Mouse (Mus musculus): ENCODE measurements around the gene Bmpr1a. TPM values are rescaled to one million over a fixed set of nuclear protein-coding genes. Genes with fewer than 3 reads are reported as not detected.
A peak's percentile ranks its signal among the peaks of the same experiment; 100 is the strongest.

Gene Bmpr1a
- polyA plus RNA-seq, 1 experiment from 2014 or later = 27.8 TPM

DNA sequence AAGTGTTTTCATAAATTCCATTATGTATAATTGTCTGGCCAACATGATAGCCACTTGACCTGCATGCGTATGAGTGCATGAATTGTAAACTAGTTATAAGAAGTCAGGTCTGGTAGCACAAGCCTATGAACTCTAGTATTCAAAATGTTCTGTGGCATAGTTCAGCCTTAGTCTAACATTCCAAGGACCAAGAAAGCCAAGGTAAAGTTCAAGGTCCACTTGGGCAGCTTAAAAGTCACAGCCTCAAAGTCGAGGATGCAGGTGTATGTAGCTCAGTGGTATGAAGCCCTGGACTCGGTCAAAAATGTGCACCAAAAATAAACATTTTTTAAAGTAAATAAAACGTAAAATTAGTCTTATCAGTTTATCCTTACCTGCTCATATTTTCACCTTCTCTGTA is 9.5 kb upstream of the Bmpr1a start:
- no peak for ATAC-seq (replicated peaks; ENCODE audit: extremely low read depth, insufficient read depth, low FRiP score)
- Histone ChIP-seq H3K4me2 (ENCODE audit: low read depth, low read length) (no peak overlapping the region), H3K9ac (ENCODE audit: low read length) (no peak overlapping the region), H3K9me3 (replicated peaks; ENCODE audit: control insufficient read depth, low read length) (no peaks in the 10 kb centered on the region), H3K4me1 (ENCODE audit: control insufficient read depth, insufficient read depth, low read length) (peaks cover 8% of the 10 kb centered on the region; the same call in 1 of the 2 replicates), H3K27ac (ENCODE audit: low read length) (no peak overlapping the region), H3K36me3 (ENCODE audit: control insufficient read depth, insufficient read depth) (no peaks in the 10 kb centered on the region), H3K27me3 (ENCODE audit: control insufficient read depth, insufficient read depth, low read length) (no peaks in the 10 kb centered on the region; the same call in 1 of the 2 replicates), H3K4me3 (ENCODE audit: low read length) (no peak overlapping the region)
- 81% methylated on average over 4 of the region's 4 CpGs for WGBS

GRCm38 (mm10) chr14:34511901-34512300 is 8.8 kb upstream of the Bmpr1a start:
- Histone ChIP-seq H3K36me3 (ENCODE audit: control insufficient read depth, insufficient read depth) (no peaks in the 10 kb centered on the region), H3K4me3 (ENCODE audit: low read length) (no peak overlapping the region), H3K27ac (ENCODE audit: low read length) (no peak overlapping the region), H3K4me2 (ENCODE audit: low read depth, low read length) (no peak overlapping the region), H3K9ac (ENCODE audit: low read length) (no peak overlapping the region), H3K4me1 (ENCODE audit: control insufficient read depth, insufficient read depth, low read length) (peaks cover 8% of the 10 kb centered on the region; the same call in 1 of the 2 replicates), H3K9me3 (replicated peaks; ENCODE audit: control insufficient read depth, low read length) (no peaks in the 10 kb centered on the region), H3K27me3 (ENCODE audit: control insufficient read depth, insufficient read depth, low read length) (no peaks in the 10 kb centered on the region; the same call in 1 of the 2 replicates)
- ATAC-seq (replicated peaks; ENCODE audit: extremely low read depth, insufficient read depth, low FRiP score) = no peak
- WGBS = 53% methylated on average over 11 of the region's 11 CpGs

DNA sequence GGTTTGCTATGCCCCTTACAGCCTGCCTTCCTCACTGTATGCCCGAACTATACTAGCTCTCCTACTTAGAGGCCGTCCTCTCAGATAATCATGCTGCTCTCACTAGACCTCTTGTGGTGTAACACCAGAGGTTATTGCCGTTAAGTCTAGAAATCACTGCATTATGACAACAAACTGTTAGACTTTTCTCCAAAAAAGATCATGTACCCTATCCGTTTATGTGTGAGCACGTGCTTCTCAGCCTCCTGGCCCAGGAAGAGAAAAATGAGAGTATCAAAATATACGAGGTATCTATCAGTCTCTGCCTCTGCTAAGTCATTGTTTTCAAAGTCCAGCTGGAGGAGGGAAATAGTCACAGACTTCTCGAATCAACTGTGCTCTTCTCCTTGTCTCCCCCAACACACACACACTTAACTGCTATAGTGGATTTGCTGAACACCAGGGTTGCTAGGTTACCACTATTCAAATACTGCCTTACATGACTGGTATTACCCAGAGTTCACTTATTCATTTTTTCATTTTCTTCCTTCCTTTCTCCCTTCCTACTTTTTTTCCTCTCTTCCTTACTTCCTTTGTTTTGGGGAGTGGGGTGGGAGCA is 5.8 kb upstream of the Bmpr1a start:
- H3K27me3 ChIP-seq (ENCODE audit: control insufficient read depth, insufficient read depth, low read length) = no peaks in the 10 kb centered on the region; the same call in none of the 2 replicates
- H3K27ac ChIP-seq (ENCODE audit: low read length) = 0 out of 2 replicates have a peak overlapping the region, but pooled peaks have one; percentile 1
- no peaks in the 10 kb centered on the region for H3K9me3 ChIP-seq (replicated peaks; ENCODE audit: control insufficient read depth, low read length)
- ATAC-seq (replicated peaks; ENCODE audit: extremely low read depth, insufficient read depth, low FRiP score) = no peak
- H3K9ac ChIP-seq (ENCODE audit: low read length) = no peak overlapping the region
- no peaks in the 10 kb centered on the region for H3K36me3 ChIP-seq (ENCODE audit: control insufficient read depth, insufficient read depth)
- WGBS = 29% methylated on average over 7 of the region's 7 CpGs
- peaks cover 27% of the 10 kb centered on the region for H3K4me1 ChIP-seq (ENCODE audit: control insufficient read depth, insufficient read depth, low read length)
- 0 out of 2 replicates have a peak overlapping the region, but pooled peaks have one; percentile 2 for H3K4me2 ChIP-seq (ENCODE audit: low read depth, low read length)
- H3K4me3 ChIP-seq (ENCODE audit: low read length) = no peak overlapping the region

DNA sequence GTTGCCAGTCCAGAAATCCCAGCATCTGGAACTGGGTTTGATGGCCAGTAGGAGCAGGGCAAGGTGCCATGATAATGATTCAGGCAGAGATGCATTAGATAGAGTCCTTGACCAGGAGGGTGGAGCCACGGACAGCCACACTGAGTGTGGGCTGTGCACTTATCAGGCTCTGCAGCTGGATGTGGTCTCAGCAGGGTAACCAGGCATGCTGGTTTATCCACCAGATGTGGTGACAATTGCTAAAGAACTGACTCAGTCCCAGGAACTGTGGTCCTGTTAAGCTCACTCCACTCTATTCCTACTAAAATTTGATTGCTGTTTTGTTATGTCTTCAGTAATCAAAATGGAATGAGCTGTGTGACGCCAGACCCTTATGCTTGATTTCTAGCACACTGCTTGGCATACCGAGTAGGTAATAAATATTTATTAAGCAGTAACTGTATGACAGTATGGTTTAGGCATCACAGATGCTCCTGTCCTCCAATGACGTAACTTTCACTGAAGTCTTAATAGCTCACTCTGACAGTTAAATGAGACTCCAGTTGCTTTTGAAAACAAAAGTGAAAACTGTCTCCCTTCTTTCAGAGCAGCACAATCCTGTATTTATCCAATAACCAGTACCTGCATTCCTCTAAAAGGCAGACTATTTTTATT is 5.2 kb upstream of the Bmpr1a start:
- Histone ChIP-seq H3K27ac (ENCODE audit: low read length) (no peak overlapping the region), H3K36me3 (ENCODE audit: control insufficient read depth, insufficient read depth) (no peaks in the 10 kb centered on the region)
- no peak for ATAC-seq (replicated peaks; ENCODE audit: extremely low read depth, insufficient read depth, low FRiP score)

DNA sequence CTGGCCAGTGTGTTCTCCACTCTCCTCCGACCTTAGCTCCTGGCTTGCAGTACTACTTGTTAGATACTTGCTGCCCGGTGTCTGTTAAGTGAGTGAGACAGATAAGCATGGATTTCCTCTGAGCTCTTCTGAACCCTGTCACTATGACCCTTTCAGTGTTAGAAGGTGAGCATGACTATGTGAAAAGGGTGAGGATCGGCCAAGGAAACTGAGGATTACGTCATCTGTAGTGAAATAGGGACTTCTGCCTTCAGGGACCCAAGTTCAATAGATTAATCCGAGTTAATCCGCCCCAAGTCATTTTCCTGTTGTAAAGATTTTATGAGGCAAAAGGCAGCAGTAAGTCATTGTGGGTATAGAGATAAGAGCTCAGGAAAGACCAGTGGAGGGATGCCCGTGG is 2.2 kb upstream of the Bmpr1a start:
- no peak overlapping the region for H3K4me3 ChIP-seq (ENCODE audit: low read length)
- H3K27me3 ChIP-seq (ENCODE audit: control insufficient read depth, insufficient read depth, low read length) = no peaks in the 10 kb centered on the region; the same call in 1 of the 2 replicates
- H3K9me3 ChIP-seq (replicated peaks; ENCODE audit: control insufficient read depth, low read length) = no peaks in the 10 kb centered on the region
- H3K4me1 ChIP-seq (ENCODE audit: control insufficient read depth, insufficient read depth, low read length) = peaks cover 29% of the 10 kb centered on the region
- no peak overlapping the region for H3K4me2 ChIP-seq (ENCODE audit: low read depth, low read length)
- no peak for ATAC-seq (replicated peaks; ENCODE audit: extremely low read depth, insufficient read depth, low FRiP score)
- H3K27ac ChIP-seq (ENCODE audit: low read length) = peak overlapping the region; percentile 58
- WGBS = 37% methylated on average over 7 of the region's 7 CpGs
- 0 out of 2 replicates have a peak overlapping the region, but pooled peaks have one; percentile 5 for H3K9ac ChIP-seq (ENCODE audit: low read length)
- no peaks in the 10 kb centered on the region for H3K36me3 ChIP-seq (ENCODE audit: control insufficient read depth, insufficient read depth)

More for the DNA sequence above, 5.2 kb upstream of the Bmpr1a start:
- Histone ChIP-seq H3K9me3 (replicated peaks; ENCODE audit: control insufficient read depth, low read length) (no peaks in the 10 kb centered on the region), H3K4me1 (ENCODE audit: control insufficient read depth, insufficient read depth, low read length) (peaks cover 31% of the 10 kb centered on the region), H3K4me2 (ENCODE audit: low read depth, low read length) (0 out of 2 replicates have a peak overlapping the region, but pooled peaks have one; percentile 2), H3K4me3 (ENCODE audit: low read length) (no peak overlapping the region), H3K9ac (ENCODE audit: low read length) (no peak overlapping the region), H3K27me3 (ENCODE audit: control insufficient read depth, insufficient read depth, low read length) (no peaks in the 10 kb centered on the region; the same call in none of the 2 replicates)
- 48% methylated on average over 4 of the region's 4 CpGs for WGBS

DNA sequence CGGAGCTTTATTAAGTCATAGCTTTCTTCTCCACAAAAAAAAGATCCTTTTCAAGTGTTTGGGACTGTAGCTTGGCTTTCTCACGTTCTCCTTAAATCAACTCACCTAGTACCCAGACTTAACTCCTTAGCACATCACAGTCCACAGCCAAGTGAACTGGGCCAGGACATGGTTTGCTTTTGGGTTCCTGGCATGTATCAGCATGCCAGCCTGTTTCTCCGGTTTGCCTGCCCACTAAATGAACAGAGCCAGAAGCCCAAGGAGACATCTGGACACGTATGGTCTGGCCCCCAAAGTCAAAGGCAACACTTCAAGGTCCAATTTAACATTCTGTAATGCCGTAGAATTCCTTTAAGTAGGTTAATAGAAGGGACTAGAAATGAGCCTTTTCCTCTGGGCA is 1.2 kb upstream of the Bmpr1a start:
- H3K9me3 ChIP-seq (replicated peaks; ENCODE audit: control insufficient read depth, low read length) = no peaks in the 10 kb centered on the region
- H3K27me3 ChIP-seq (ENCODE audit: control insufficient read depth, insufficient read depth, low read length) = no peaks in the 10 kb centered on the region; the same call in 1 of the 2 replicates
- peaks cover 38% of the 10 kb centered on the region for H3K4me1 ChIP-seq (ENCODE audit: control insufficient read depth, insufficient read depth, low read length)
- no peak overlapping the region for H3K4me2 ChIP-seq (ENCODE audit: low read depth, low read length)
- H3K4me3 ChIP-seq (ENCODE audit: low read length) = no peak overlapping the region
- no peak for ATAC-seq (replicated peaks; ENCODE audit: extremely low read depth, insufficient read depth, low FRiP score)
- no peak overlapping the region; the same call in 1 of the 2 replicates for H3K27ac ChIP-seq (ENCODE audit: low read length)
- no peak overlapping the region for H3K9ac ChIP-seq (ENCODE audit: low read length)
- no peaks in the 10 kb centered on the region for H3K36me3 ChIP-seq (ENCODE audit: control insufficient read depth, insufficient read depth)
- WGBS = 85% methylated on average over 5 of the region's 5 CpGs

DNA sequence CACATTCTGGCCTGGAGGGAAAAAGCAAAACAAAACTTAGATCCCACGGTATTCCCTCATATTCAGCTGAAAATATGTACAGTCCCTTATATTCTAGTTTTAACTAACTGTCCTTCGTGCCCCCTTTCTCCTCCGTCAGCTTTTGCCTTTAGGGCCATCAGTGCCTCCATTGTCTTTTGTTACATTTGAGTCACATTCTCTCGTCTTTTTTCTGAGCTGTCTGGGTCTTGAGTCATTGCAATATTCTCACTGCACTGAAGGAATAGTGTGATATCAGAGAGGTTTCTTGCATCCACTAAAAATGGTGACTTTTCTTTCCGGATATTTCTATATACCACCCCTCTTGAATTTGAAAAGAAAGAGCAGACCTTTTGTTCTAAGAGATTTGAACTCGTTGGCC is 618 bp upstream of the Bmpr1a start:
- Histone ChIP-seq H3K9ac (ENCODE audit: low read length) (no peak overlapping the region), H3K4me3 (ENCODE audit: low read length) (no peak overlapping the region), H3K27ac (ENCODE audit: low read length) (peak overlapping the region; percentile 59), H3K27me3 (ENCODE audit: control insufficient read depth, insufficient read depth, low read length) (no peaks in the 10 kb centered on the region; the same call in 1 of the 2 replicates), H3K9me3 (replicated peaks; ENCODE audit: control insufficient read depth, low read length) (no peaks in the 10 kb centered on the region), H3K4me1 (ENCODE audit: control insufficient read depth, insufficient read depth, low read length) (peaks cover 44% of the 10 kb centered on the region), H3K36me3 (ENCODE audit: control insufficient read depth, insufficient read depth) (no peaks in the 10 kb centered on the region), H3K4me2 (ENCODE audit: low read depth, low read length) (no peak overlapping the region; the same call in 1 of the 2 replicates)
- no peak for ATAC-seq (replicated peaks; ENCODE audit: extremely low read depth, insufficient read depth, low FRiP score)
- 70% methylated on average over 6 of the region's 6 CpGs for WGBS

DNA sequence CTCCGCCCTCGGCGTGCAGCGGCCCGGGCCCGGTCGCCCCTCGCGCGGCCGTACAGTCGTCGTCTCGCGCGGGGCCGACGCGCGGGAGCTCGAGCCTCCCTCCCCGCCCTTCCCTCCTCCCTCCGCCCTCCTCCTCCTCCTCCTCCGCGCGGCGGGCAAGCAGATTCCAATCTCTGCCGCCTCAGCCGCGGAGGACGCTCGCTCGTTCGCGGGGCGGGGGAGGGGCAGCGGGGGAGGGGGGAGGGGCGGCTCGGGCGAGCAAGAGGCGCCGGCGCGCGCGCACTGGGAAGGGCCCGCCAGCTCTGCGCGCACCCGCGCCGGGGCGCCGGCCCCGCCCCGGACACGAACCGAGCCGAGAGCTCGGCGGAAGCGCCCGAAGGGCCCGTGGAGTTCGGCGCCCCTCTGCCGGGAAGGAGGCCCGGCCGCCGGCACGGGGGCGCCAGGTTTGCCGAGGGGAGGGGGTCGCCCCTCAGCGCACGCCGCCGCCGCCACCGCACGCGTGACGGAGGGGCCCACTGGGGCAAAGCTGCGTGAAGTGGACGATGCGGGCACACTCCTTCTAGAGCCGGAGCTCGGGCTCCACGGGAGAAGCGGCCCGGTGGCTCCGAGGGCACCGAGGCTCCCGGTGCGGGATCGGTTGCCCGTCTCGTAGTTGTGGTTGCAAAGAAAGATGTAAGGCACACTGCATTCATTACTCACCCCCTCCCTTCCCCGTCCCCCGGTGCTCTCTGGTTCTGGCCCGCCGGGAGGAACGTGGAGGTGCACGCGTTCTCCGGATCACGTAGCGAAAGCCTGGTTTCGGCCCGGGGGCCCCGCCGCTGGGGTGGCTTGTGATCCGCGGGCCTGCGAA is 441 bp downstream of the Bmpr1a start:
- H3K4me2 ChIP-seq (ENCODE audit: low read depth, low read length) = peak overlapping the region; percentile 66
- peak overlapping the region; percentile 96 for H3K9ac ChIP-seq (ENCODE audit: low read length)
- H3K27ac ChIP-seq (ENCODE audit: low read length) = peak overlapping the region; percentile 99
- under 1% methylated on average over 85 of the region's 115 CpGs for WGBS
- peak overlapping the region; percentile 87 for H3K4me3 ChIP-seq (ENCODE audit: low read length)
- H3K4me1 ChIP-seq (ENCODE audit: control insufficient read depth, insufficient read depth, low read length) = peaks cover 47% of the 10 kb centered on the region
- H3K36me3 ChIP-seq (ENCODE audit: control insufficient read depth, insufficient read depth) = no peaks in the 10 kb centered on the region
- no peaks in the 10 kb centered on the region for H3K9me3 ChIP-seq (replicated peaks; ENCODE audit: control insufficient read depth, low read length)
- no peaks in the 10 kb centered on the region; the same call in 1 of the 2 replicates for H3K27me3 ChIP-seq (ENCODE audit: control insufficient read depth, insufficient read depth, low read length)
- peak; percentile 86 for ATAC-seq (replicated peaks; ENCODE audit: extremely low read depth, insufficient read depth, low FRiP score)

Data from heart, embryonic 16.5 days (tissue).